Mouse (Mus musculus): ENCODE measurements around the gene Foxa1.

Foxa1 gene

DNA sequence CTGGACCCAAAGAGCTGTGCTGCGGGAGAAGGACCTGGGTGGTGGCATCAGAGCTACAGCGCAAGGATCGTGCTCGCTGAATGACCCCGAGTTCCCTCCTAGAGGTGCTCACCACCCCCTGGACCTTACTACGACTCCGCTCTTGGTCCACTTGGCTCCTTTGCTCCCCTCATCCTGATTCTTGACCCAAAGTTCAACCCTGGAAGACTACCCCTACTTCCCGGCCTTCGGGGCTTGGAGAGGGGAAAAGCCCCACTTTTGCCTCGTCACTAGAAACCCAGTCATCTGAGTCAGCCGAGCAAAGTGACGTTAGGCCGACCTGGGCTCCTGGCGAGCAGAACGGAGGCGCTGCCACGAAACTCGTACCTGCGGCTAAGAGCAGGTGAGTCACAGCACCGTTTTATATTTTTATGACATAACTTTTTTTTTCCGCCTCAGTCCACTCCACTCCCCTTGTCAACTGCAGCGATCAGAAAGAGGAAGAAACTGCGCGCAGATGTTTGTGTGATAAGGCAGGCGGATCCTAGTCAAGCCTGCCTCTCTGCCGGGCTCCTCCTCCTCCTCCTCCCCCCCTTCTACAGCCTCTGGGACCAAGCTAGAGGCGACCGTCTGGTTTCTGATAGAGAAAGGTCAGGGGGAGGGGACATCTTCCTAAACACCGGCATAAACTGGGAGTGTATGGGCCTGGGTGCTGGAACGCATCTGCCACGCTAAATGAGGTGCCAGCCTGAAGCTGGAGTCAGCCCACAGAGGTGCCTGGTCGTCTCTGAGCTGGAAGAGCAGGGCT is at the start of gene Foxa1:
Foxa1 (minus strand) TSS at position 502 of the 787 bp plus-strand sequence.
- no peak for DNase-seq (ENCODE audit: low read depth in 1 of 2, low spot score in 2 of 2)

DNA sequence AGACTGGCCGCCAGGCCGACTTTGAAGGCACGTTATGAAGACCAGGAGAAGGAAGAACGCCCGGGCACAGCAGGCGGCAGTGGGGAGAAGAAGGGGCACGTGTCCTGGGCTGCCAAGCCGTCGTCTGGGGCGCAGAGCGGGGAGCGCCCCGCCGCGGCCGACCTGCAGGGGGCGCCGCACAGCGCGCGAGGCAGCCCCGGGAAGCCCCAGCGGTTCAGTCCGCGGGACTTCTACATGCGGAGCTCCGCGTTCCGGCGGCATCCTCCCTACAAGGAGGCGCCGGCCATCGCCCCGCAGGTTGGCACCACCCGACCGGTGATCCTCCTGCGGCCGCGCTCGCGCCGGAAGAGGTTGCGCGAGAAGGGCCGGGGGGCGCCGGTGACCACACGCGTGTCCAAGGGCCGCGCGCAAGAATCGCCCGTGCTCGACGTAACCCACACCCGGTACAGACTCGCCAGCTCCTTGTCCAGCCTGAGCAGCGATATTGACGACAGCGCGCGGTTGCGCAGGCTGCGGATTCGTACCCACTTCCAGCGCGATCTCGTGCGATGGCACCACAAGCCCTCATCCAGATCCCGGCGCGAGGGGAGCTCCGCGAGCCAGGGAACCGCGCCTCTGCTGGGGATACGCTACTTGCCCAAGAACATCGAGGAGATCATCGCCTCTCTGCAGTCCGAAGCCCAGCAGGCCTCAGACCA is 29.4 kb upstream of the Foxa1 start:
- no peak for DNase-seq (ENCODE audit: low read depth in 1 of 2, low spot score in 2 of 2)

DNA sequence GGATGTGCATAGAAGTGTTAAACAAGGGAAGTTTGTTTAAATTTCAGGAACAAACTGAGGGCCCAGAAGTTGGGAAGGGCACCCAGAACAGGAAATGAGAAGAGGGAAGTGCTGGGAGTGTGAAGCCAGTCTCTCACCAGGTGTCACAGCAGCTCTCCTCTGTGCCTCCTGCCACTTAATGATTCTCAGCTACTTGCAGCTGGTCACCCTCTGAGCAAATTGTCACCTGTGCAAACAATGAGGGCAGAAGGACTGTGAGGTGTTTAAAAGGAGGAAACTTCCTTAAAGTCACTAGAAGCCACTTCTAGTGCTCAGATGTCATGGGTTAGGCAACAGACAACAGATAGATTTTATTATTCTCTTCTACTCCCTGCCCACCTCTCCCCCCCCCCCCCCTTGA is 25.7 kb upstream of the Foxa1 start:
- no peak for DNase-seq (ENCODE audit: low read depth in 1 of 2, low spot score in 2 of 2)

DNA sequence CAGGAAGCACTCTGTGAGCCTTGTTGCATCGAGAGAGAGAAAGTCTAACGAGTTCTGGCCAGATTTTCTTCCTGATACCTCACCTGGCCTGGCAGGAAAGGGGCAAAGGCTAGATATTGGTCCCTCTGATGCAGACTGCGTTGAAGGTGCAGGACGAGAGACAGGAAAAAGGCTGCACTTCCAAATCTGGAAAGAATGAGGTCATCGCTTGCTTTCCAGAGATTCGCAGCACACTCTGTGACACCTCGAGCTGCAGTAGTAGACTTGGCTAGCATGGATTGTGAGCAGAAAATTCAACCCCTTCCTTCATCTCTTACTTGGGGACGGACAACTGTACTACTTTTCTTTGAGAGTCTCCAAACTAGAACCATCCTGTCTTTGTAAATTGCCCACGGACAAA is 25.1 kb upstream of the Foxa1 start:
- no peak for DNase-seq (ENCODE audit: low read depth in 1 of 2, low spot score in 2 of 2)

DNA sequence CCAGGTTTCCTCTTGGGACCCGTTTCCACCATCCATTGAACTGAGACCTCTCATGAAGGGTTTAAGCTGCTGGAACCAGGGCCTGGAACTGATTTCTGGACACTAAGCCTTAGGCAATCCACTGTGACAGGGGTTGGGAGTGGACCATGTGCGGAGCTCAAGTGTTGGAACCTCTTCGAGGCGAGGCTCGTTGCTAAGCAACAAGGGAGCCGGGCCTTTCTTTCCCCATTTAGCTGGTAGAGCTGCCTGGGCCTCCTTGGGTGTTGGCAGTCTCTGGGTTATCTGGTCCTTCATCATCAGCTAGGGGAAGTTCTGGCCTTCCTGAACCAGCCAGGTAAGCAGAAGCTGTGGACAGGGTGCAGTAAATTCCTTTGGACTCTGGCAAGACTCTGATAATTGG is 17.2 kb upstream of the Foxa1 start, which contains the start of gene Ttc6:
Ttc6 (plus strand) TSS at position 205 of the 400 bp plus-strand sequence.
- DNase-seq (ENCODE audit: low read depth in 1 of 2, low spot score in 2 of 2) = no peak

DNA sequence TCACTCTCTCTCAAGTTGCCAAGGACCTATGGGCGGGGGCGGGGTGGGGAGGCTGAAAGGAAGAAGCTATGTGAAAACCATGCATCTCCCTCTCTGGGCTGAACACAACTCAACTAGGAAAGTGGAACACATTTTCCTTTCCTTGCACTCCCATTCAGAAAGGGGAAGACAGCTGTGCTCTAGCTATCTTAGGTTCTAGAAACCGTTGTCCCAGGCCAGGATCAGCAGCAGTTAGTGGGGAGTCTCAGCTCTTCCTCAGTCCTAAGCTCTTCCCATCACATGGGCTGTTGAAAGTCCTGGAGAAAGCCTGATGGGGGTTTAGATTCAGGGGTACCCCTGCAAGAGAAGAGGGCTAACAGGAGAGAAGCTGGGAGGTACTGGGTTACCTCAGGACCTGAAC is 7.4 kb upstream of the Foxa1 start:
- DNase-seq (ENCODE audit: low read depth in 1 of 2, low spot score in 2 of 2) = no peak

DNA sequence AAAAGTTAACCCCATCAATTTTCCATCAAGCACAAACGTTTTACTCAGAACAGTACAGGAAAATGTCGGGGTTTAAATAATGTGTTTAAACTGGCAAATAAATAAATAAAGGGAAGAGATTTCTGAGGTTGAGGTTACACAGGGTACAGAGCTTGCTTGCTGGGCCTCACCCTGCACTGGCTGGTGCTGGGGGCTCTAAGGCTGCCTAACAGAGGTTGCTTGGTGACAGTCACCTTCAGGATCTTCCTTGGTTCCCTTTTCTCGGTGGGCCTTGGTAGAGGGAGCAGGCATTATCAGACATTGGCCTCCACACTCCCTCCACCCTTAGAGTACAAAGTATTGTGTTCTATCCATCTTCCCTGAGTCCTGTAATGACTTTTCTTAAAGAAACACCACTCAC is 5.6 kb upstream of the Foxa1 start:
- DNase-seq (ENCODE audit: low read depth in 1 of 2, low spot score in 2 of 2) = no peak

DNA sequence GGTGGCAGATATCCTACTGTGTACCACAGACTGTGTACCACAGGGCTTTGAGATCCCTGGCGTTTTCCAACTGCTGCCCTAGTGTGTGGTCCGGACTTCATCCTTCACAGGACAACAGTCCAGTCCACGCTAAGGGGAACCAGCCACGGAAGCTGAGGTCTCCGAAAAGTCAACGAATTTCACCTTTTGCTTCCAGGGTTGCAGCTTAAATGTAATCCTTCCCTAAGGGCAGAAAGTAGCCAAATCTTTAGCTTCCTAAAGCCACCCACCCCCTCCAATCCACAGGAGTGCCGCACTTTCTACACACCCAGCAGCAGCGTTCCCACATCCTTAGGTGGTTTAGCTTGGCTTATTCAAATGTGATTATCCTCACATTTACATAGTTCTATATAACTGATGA is 4.2 kb upstream of the Foxa1 start:
- DNase-seq (ENCODE audit: low read depth in 1 of 2, low spot score in 2 of 2) = no peak

DNA sequence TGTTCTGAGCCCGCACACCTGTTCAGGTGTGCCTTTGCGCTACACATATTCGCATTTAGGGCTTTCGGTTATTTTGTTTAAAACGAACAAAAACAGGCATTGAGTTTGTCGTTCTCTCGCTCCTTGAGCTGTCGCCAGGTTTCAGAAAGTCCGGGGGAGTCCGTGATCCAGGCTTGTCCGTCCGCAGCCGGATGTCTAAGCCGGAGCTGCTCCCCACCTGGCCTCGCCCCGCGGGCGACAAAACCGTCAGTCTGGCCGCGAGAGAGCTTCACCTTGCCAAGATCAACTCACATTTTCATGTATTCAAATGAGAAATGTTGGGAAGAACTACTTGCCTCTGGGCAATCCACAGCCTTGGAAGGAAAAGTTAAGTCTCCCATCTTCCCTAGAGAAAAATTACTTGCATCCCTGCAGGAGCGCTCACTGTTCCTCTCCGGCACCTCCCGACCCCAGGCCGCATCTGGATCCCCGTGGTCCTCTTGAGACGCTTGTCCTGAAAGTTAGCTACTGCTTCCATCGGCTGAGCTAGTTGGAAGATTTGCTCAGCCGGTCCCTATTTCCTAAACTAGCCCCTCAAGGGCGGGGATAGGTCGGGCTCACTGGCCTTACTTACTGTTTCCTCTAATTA is 3.6 kb upstream of the Foxa1 start:
- no peak for DNase-seq (ENCODE audit: low read depth in 1 of 2, low spot score in 2 of 2)

DNA sequence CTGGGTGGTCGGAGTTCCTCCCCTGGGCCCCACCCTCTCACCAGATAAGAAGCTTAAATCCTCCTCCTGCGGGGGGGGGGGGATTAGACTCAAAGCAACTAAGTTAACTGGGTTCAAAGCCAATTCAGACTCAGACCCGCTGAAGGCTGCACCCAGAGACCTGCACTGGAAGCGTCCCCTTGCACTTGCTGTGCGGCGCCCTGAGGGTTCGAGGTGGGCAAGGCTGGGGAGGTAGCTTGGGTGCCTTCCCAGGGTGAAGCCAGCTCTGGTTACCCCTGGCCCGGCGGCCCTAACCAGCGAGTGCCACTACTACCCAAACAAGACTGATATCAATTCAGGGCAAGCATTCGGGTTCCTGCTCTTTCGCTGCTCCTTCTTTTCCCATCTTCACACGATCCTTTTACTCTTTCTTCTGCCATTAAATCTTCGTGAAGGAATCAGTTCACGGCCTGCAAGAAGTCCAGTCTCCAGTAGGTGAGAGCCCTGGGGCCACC is 3.0 kb upstream of the Foxa1 start:
- no peak for DNase-seq (ENCODE audit: low read depth in 1 of 2, low spot score in 2 of 2)

DNA sequence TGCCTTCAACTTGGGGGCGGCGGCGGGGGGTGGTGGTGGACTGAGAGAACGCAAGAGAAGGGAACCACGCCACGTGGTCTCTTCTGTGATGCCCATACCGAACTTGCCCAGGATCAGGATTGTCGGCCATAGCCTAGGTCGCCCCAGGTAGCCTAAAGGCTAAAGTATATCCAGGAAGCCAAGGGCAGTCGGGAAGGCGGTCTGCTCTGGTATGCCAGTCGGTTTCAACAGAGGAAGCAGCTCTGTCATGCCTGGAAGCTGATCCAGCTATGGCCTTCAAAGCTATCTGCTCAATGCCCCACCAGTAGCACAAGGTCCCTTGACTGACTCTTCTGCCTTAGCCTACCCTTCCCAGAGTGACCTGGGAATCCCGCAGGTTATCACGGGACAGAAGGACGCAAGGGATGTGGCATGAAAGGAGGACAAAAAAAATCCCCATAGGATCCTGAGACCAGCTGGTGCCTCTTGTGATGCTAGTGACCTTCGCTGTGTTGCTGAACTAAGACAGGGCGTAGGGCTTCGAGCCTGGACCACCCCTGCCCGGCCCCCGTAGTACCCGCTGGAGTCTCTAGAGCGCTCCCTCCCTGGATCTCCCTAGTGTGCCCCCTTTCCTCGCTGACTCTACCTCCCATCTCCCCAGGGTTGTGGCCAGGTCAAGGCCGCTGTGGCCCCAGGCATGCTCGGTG is 2.4 kb upstream of the Foxa1 start:
- DNase-seq (ENCODE audit: low read depth in 1 of 2, low spot score in 2 of 2) = no peak

DNA sequence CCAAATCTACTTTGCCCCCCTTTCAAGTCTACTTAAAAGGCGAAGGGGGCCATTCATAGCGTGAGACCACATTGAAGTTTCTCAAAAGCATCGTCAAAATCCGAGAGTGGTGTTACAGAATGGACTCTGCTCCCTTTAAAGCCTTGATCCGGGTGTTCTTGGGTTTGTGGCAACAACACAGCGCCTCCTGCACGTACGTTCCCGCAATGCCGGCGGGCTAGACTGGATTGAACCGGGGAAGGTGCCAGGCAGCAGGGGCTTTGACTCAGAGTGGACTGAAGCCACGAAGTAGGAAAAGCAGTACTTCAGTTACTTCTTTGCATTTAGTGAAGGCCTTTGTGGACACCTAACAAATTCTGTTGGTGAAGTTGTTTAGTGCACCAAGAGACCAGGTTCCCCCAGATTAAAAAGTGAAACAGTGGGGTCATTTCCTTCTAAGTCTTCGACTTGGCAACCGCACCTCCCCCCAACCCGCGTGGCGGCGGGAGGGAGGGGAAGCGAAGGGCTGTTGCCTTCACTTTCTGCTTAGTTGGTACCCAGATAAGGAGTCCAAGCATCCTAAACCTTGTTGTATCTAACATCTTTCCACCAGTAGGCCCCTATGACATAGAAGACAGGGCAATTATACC is 1.8 kb upstream of the Foxa1 start:
- no peak for DNase-seq (ENCODE audit: low read depth in 1 of 2, low spot score in 2 of 2)

DNA sequence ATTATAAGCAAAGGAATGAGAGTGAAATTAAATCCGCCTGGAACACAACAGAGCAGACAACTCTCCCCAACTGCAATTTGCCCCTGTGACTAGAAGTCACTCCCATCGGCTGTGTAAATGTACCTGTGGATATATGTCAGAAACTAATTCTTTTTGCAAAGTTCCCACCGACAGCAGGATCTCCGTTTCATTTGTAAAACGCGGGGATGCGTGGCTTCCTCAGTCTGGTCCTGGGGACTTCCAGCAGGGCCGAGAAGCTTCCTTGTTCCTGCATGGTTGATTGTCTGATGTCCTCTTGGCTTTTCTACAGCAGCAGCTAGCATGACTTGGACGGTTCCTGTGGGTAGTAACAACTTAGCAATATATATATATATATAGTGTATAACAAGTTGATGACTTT is 1.2 kb upstream of the Foxa1 start:
- DNase-seq (ENCODE audit: low read depth in 1 of 2, low spot score in 2 of 2) = no peak

DNA sequence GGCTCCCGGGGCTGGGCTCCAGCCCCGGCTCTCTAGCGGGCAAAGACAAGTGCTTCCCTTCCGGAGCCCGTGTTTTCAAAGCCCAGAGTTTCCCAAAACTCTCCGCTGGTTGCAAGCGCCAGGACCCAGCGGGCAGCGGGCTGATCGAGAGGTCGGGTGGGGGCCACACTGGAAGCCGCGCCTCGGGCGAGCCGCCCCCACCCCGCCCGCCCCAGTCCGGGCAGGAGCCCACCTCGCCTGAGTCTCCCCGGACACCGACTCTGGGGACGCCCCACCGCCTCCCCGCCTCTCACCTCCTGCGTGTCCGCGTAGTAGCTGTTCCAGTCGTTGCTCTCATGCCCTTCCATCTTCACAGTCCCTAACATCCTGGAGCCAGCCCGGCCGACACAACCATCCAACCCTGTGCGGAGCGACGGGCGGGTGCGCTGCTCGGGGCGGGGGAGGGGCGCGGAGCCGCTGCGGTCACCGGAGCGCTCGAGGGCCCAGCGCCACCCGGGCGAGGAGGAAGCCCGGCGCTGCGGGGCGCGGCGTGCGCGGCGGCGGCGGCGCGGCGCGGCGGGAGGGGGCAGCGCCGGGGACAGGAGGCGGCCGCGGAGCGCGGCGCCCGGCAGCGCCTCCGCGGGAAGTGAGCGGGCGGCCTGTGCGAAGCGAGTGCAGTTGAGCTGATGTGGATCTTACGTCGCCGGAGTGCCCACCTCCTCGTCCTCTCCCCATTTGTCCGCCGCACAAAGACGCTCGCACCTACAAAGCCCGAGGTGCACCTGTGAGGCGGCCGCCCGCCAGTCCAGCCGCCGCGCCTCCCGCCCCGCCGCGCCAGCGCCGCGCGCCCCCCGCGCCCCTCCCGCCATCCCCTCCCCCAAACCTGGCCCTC is 1.1 kb downstream of the Foxa1 start:
- no peak for DNase-seq (ENCODE audit: low read depth in 1 of 2, low spot score in 2 of 2)

DNA sequence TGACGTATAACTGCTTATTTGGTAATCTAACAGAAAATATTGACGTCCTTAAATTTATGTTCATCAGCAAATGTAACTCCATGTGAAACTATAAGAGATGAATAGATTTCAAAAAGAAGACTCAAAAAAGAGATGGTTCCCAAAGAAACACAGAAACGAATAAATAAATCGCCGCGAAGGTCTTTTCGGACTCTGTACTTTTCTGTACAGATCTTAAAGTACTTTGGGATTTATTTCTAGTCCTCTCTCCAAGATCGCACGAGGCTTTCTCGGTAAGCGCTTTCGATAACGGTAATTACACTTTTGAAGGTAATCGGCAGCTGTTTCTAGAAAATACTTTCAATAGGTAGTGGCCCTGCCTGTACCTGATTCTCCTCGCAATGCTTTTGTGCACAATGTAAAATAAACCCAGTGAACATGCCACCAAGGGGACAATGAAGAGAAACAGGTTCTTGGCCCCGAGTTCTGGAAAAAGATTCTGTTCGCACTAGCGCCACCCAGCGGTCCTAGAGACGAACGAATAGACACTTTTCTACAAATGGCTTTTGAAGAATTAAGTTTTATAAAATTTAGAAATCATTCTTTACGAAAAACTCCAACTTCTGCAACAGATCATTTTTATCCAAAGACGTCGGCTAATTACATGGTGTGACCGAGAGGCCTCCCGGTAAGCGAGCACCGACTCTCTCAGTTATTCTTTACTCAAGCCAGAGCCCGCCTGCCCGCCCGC is 1.9 kb downstream of the Foxa1 start:
- DNase-seq (ENCODE audit: low read depth in 1 of 2, low spot score in 2 of 2) = no peak

DNA sequence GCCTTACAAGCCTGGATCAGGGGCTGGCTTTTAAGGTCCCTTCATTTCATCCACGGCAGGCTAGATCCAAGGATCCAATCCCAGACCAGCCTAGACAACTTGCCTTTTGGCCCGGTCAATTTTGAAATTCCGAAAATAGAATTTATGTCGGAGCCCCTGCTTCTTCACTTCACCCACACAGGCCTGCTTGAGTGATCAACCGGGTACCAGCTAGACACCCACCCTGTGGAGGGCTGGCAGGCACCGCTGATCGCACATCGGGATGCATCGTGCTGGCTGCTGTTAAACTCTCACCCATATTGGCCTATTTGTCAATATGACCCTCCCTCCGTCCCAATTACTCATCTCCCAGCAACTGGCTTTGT is 3.1 kb downstream of the Foxa1 start:
- no peak for DNase-seq (ENCODE audit: low read depth in 1 of 2, low spot score in 2 of 2)

DNA sequence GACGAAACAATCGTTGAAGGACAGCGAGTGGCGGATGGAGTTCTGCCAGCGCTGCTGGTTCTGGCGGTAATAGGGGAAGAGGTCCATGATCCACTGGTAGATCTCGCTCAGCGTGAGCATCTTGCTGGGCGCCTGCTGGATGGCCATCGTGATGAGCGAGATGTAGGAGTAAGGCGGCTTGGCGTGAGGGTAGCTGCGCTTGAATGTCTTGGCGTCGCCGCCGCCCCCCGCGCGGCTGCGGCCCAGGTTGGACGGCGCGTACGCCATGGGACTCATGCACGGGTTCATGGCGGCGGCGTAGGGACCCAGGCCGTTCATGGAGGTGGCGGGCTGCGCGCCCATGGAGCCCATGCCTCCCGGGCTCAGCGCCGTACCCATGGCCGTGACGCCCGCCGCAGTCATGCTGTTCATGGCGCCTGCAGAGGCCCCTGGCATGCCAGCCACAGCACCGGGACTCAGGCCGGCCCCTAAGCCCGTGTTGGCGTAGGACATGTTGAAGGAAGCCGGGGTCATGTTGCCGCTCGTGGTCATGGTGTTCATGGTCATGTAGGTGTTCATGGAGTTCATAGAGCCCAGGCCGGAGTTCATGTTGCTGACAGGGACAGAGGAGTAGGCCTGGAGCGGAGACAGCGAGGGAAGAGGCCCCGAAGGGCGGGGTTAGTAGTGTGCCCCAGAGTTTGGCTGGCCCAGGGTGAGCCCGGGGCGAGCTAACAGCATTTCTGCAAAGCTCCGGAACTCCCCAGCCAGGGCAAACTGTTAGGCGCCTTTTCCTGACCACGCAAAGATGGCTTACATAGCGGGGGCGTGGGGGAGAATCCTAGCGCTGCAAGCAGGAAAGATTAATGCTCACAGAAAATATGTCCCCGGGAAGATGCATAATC is 3.7 kb downstream of the Foxa1 start:
- no peak for DNase-seq (ENCODE audit: low read depth in 1 of 2, low spot score in 2 of 2)

DNA sequence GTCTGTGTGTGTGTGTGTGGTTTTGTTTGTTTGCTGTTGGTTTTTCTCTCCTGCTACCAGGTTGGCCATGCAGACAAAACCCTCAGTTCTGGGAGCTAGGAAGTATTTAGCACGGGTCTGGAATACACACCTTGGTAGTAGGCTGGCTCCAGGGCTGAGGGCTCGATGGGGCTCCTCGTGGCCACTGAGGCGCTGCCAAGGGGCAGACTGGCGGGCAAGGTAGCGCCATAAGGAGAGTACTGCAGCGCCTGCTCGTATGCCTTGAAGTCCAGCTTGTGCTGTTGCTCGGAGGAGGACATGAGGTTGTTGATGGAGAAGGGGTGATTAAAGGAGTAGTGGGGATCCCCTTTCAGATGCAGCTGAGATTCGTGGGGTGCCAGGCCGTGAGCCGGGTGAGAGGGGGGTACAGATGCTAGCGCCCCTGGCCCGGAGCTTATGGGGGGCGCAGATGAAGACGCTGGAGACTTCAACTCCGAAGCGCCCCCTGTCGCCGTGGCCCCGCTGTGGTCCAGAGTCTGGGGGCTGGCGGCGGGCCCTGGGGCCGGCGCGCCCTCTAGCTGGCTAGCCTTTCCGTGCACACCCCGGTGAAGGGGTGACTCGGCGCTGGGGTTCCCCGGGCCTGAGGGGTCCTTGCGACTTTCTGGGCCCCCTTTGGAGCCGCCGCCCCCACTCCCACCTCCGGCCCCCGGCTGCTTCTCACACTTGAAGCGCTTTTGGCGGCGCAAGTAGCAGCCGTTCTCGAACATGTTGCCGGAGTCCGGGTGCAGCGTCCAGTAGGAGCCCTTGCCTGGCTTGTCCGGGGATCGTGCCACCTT is 4.6 kb downstream of the Foxa1 start:
- DNase-seq (ENCODE audit: low read depth in 1 of 2, low spot score in 2 of 2) = no peak
